8 mouse cellular contexts compared by ENCODE assay signal in the genomic region with DNA sequence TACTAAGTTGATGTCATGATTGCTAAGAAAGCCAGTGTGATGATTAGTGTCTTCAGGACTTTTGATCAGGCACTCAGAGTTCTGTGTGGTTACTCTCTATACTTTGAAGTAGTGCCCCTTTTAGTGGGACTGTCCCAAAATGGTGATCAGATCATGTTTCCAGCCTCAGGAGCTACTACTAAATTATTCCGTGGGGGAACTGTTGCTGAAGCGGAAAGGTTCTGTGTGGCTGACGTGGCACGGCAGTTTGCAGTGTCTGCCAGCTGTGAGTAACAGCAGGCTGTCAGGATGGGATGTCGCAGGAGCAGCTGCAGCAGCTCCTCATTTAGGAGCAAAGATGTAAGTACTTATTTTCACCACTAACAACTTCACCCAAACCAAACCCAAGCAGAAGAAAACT. TPM values are rescaled to one million over a fixed set of nuclear protein-coding genes. Genes with fewer than 3 reads are reported as not detected.
DNase-seq lines count a peak whose midpoint lies in the region; ATAC-seq lines count a peak whose summit lies in the region.

Gene Sec16b (plus strand): TSS at position 207 of the 400 bp plus-strand sequence.

- H3K36me3 ChIP-seq in stomach, embryonic 15.5 days: no peaks in the 10 kb centered on the region

- H3K4me2 ChIP-seq in stomach, embryonic 15.5 days: peak within 1 kb of the TSS; percentile 33; the same call in 1 of the 2 replicates

- H3K4me1 ChIP-seq in stomach, embryonic 15.5 days: no peaks in the 10 kb centered on the region

- H3K9me3 ChIP-seq in stomach, embryonic 15.5 days: no peaks in the 10 kb centered on the region

- H3K27me3 ChIP-seq in stomach, embryonic 15.5 days (replicated peaks): no peaks in the 10 kb centered on the region

- no peak within 1 kb of the TSS for H3K9ac ChIP-seq in stomach, embryonic 15.5 days

- intact Hi-C loops in gastrocnemius, postnatal 14 days (cut with DNase I; ENCODE audit: low total_unique reads): no loop called here

- no peak for DNase-seq in frontal cortex, postnatal 10 days (ENCODE audit: low spot score in 2 of 2)
- DNase-seq in adipocyte (ENCODE audit: low spot score): peak; percentile 93
- peak; percentile 61 for DNase-seq in gastrocnemius, postnatal 14 days
- peak; percentile 14 for DNase-seq in kidney, postnatal 14 days
- DNase-seq in right cerebral cortex, postnatal 14 days: no peak
- no peak for DNase-seq in B cell, adult 2 months

- H3K4me3 ChIP-seq in stomach, embryonic 15.5 days (replicated peaks): no peak within 1 kb of the TSS; the same call in 1 of the 2 replicates

- peak within 1 kb of the TSS; percentile 44; the same call in 1 of the 2 replicates for H3K27ac ChIP-seq in stomach, embryonic 15.5 days

- ATAC-seq in frontal cortex, adult (ENCODE audit: low TSS enrichment): peak; percentile 65; the same call in 1 of the 2 replicates
- ATAC-seq in stomach, embryonic 15.5 days (ENCODE audit: insufficient read depth, low FRiP score, low read depth): no peak

- 27% methylated on average over 5 of the region's 5 CpGs for WGBS in stomach, embryonic 15.5 days

RNA-seq across cellular contexts. Expression of gene Sec16b, which starts in this region (rescaled TPM):
- 1 to 10 TPM; 2.3 to 2.4 TPM for total RNA-seq in gastrocnemius, postnatal 14 days (2021)
- 7.5 and 8.7 TPM in 2 replicates for polyA plus RNA-seq in stomach, embryonic 15.5 days (2015; fragmentation: Nextera tagmentation; extraction: Ambion mirVana)

Comparison
In these comparisons a context has a peak if more than half of its experiments do, and no peak if none do; other contexts are left out.
1. DNase-seq: peak in adipocyte (single experiment), gastrocnemius, postnatal 14 days (single experiment) and kidney, postnatal 14 days (single experiment); none in frontal cortex, postnatal 10 days (0 of 2), right cerebral cortex, postnatal 14 days (single experiment) and B cell, adult 2 months (0 of 2).